Mouse (Mus musculus) midbrain, embryonic 13.5 days (tissue): Measurements from ENCODE around the gene Dpm3. TPM values are rescaled to one million over a fixed set of nuclear protein-coding genes. Genes with fewer than 3 reads are reported as not detected.
A peak's percentile ranks its signal among the peaks of the same experiment; 100 is the strongest.

Source experiments
- ATAC-seq: fragments of 200-750 bp; cut with Nextera tagmentation; 2 replicates; pipeline ENCODE4 v1.8.0; 2017; ENCODE audit warnings: mild to moderate bottlenecking, moderate TSS enrichment, moderate library complexity
- H3K27ac ChIP-seq: fragments of 300-500 bp; sonication (generic); 2 replicates; pipeline ENCODE4 v1.5.1; 2015; ENCODE audit warnings: inconsistent platforms, mild to moderate bottlenecking, moderate library complexity
- H3K27me3 ChIP-seq: fragments of 300-500 bp; sonication (generic); 2 replicates; pipeline ENCODE4 v1.6.1; 2015; ENCODE audit warnings: mild to moderate bottlenecking, inconsistent platforms
- H3K36me3 ChIP-seq: fragments of 300-500 bp; sonication (generic); 2 replicates; pipeline ENCODE4 v1.6.1; 2015; ENCODE audit warnings: mild to moderate bottlenecking, inconsistent platforms
- H3K4me1 ChIP-seq: fragments of 300-500 bp; sonication (generic); replicated peaks from 2 replicates; pipeline ENCODE4 v1.6.1; 2015; ENCODE audit warnings: inconsistent platforms
- H3K4me2 ChIP-seq: fragments of 300-500 bp; sonication (generic); replicated peaks from 2 replicates; pipeline ENCODE4 v1.6.1; 2015; ENCODE audit warnings: moderate library complexity, mild to moderate bottlenecking, inconsistent platforms
- H3K4me3 ChIP-seq: fragments of 300-500 bp; sonication (generic); replicated peaks from 2 replicates; pipeline ENCODE4 v1.5.1; 2015; ENCODE audit warnings: mild to moderate bottlenecking, inconsistent platforms
- H3K9ac ChIP-seq: fragments of 300-500 bp; sonication (generic); replicated peaks from 2 replicates; pipeline ENCODE4 v1.6.1; 2015; ENCODE audit warnings: mild to moderate bottlenecking, inconsistent platforms
- H3K9me3 ChIP-seq: fragments of 300-500 bp; sonication (generic); 2 replicates; pipeline ENCODE4 v1.6.1; 2016; ENCODE audit warnings: mild to moderate bottlenecking, inconsistent platforms
- WGBS: fragments of 180-500 bp; shearing (Covaris S2); methylation state at CpG from one replicate; pipeline ENCODE4 v1.1.7; 2015; 5-methylcytosine and 5-hydroxymethylcytosine counted together
- microRNA counts: library from miRNA; unstranded; fragments of <30 nt; microRNA quantifications from one replicate; lab custom pipeline; 2016
- microRNA-seq: library from miRNA; unstranded; fragments of <30 nt; microRNA quantifications from one replicate; pipeline ENCODE4, GENCODE M21; 2016
- polyA plus RNA-seq: library from polyadenylated mRNA; unstranded; fragments of >200 nt; fragmentation: Nextera tagmentation; extraction: Ambion mirVana; gene quantifications from 2 replicates; pipeline ENCODE4 v1.2.1, GENCODE M21; 2015

Gene Dpm3
- polyA plus RNA-seq, 1 experiment from 2014 or later, result 75.9 TPM

- no peak overlapping the region for H3K27ac ChIP-seq
- H3K9me3 ChIP-seq, result no peaks in the 10 kb centered on the region
- no peak for ATAC-seq
- no peak overlapping the region for H3K4me2 ChIP-seq
- H3K36me3 ChIP-seq, result no peaks in the 10 kb centered on the region
- WGBS, result 65% methylated on average over 6 of the region's 6 CpGs
- H3K4me3 ChIP-seq, result no peak overlapping the region
- H3K27me3 ChIP-seq, result peaks cover 13% of the 10 kb centered on the region; the same call in 1 of the 2 replicates
- H3K9ac ChIP-seq, result no peak overlapping the region
- no peaks in the 10 kb centered on the region; the same call in 1 of the 2 replicates for H3K4me1 ChIP-seq
These were observed 45.3 kb downstream of the Dpm3 start for GRCm38 (mm10) chr3:89304440-89304839.

DNA sequence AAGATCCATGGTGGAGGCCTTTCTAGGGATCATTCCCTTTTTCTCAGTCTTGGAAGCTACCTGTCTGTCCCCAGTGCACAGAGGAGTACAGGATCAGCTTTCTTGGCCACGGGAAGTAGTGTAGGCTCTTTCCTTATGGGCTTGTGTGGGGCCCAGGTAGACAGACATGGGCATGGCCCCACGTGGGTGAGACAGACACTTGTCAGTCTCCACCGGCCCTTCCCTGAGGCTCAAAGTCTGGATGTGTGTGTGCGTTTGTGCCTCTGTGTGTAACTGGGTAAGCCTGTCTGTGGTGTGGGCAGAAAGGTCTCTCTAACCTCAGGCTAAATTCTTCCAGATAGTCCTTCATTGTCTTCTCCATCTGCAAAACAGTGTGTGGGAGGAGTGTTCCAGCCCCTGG is 45.9 kb downstream of the Dpm3 start:
- Histone ChIP-seq H3K9me3 (no peaks in the 10 kb centered on the region), H3K36me3 (no peaks in the 10 kb centered on the region), H3K4me3 (no peak overlapping the region), H3K4me1 (no peaks in the 10 kb centered on the region), H3K4me2 (no peak overlapping the region), H3K27ac (no peak overlapping the region), H3K9ac (0 out of 2 replicates have a peak overlapping the region, but pooled peaks have one; percentile 10), H3K27me3 (peaks cover 8% of the 10 kb centered on the region; the same call in 1 of the 2 replicates)
- 73% methylated on average over 4 of the region's 4 CpGs for WGBS
- ATAC-seq, result no peak

- 79% methylated on average over 8 of the region's 8 CpGs for WGBS
- no peak for ATAC-seq
- Histone ChIP-seq H3K9me3 (no peaks in the 10 kb centered on the region), H3K36me3 (no peaks in the 10 kb centered on the region), H3K4me3 (no peak overlapping the region), H3K9ac (0 out of 2 replicates have a peak overlapping the region, but pooled peaks have one; percentile 10), H3K27ac (no peak overlapping the region), H3K4me2 (no peak overlapping the region), H3K27me3 (peaks cover 4% of the 10 kb centered on the region; the same call in 1 of the 2 replicates), H3K4me1 (no peaks in the 10 kb centered on the region)
These were observed 46.6 kb downstream of the Dpm3 start for GRCm38 (mm10) chr3:89305551-89306325.

- WGBS, result 4% methylated on average over 9 of the region's 9 CpGs
- no peak overlapping the region for H3K9ac ChIP-seq
- H3K27me3 ChIP-seq, result no peaks in the 10 kb centered on the region
- no peak overlapping the region for H3K4me3 ChIP-seq
- 0 out of 2 replicates have a peak, but pooled peaks cover 3% of the 10 kb centered on the region for H3K36me3 ChIP-seq
- no peak overlapping the region for H3K4me2 ChIP-seq
- H3K9me3 ChIP-seq, result 0 out of 2 replicates have a peak, but pooled peaks cover 3% of the 10 kb centered on the region
- H3K27ac ChIP-seq, result no peak overlapping the region
- peak; percentile 89 for ATAC-seq
- no peaks in the 10 kb centered on the region for H3K4me1 ChIP-seq
These were observed 48.9 kb downstream of the Dpm3 start for GRCm38 (mm10) chr3:89308089-89308488.

DNA sequence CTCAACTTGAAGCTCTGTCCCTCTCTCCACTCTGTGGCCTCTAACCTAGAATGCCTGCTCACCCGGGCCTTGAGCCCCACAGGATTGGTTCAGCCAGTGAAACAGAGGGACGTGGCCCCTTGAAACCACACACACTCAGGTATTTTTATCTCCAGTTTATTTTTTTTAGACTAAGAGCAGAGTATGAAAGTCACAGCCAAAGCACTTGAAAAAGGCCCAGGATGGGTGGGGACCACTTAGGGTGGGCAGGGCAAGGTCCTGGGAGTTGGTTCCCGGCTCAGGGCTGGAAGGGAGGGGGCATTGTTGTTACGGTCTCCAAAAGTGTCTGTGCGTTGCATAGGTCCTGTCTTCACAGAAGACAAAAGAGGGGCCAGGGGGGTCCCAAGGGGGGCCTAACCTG is 55.2 kb downstream of the Dpm3 start:
- H3K36me3 ChIP-seq, result peaks cover 16% of the 10 kb centered on the region
- no peak overlapping the region for H3K4me3 ChIP-seq
- 0 out of 2 replicates have a peak, but pooled peaks cover 3% of the 10 kb centered on the region for H3K9me3 ChIP-seq
- peaks cover 32% of the 10 kb centered on the region for H3K27me3 ChIP-seq
- no peak for ATAC-seq
- no peak overlapping the region for H3K9ac ChIP-seq
- no peak overlapping the region for H3K27ac ChIP-seq
- peaks cover 46% of the 10 kb centered on the region for H3K4me1 ChIP-seq
- H3K4me2 ChIP-seq, result no peak overlapping the region
- 65% methylated on average over 5 of the region's 5 CpGs for WGBS

DNA sequence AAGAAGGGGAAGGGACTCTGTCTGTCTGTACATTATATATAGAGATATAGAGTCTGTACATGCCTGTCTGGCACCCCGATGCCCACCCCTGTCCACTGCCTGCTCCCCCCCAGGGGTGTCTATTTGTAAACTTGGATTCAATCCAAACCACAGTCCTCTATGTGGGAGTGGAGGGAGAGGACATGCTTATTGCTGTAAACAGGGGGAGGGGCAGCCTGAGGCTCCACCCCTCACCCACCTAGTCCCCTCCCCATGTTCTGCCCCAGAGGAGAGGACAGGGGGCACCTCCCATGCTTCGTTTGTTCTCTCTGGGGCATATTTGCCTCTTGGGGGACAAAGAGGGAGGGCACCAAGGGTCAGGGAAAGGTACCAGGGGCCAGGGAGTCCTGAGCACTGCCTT is 55.6 kb downstream of the Dpm3 start:
- 50% methylated on average over 2 of the region's 2 CpGs for WGBS
- ATAC-seq, result no peak
- Histone ChIP-seq H3K4me3 (no peak overlapping the region), H3K36me3 (peaks cover 16% of the 10 kb centered on the region), H3K27ac (no peak overlapping the region), H3K4me1 (peaks cover 51% of the 10 kb centered on the region), H3K27me3 (peaks cover 36% of the 10 kb centered on the region), H3K9me3 (0 out of 2 replicates have a peak, but pooled peaks cover 3% of the 10 kb centered on the region), H3K9ac (no peak overlapping the region), H3K4me2 (peak overlapping the region; percentile 60; the same call in 1 of the 2 replicates)

- ATAC-seq, result peak; percentile 34; the same call in 1 of the 2 replicates
- H3K9ac ChIP-seq, result peak overlapping the region; percentile 53
These were observed 56.2 kb downstream of the Dpm3 start for GRCm38 (mm10) chr3:89315195-89315929.

DNA sequence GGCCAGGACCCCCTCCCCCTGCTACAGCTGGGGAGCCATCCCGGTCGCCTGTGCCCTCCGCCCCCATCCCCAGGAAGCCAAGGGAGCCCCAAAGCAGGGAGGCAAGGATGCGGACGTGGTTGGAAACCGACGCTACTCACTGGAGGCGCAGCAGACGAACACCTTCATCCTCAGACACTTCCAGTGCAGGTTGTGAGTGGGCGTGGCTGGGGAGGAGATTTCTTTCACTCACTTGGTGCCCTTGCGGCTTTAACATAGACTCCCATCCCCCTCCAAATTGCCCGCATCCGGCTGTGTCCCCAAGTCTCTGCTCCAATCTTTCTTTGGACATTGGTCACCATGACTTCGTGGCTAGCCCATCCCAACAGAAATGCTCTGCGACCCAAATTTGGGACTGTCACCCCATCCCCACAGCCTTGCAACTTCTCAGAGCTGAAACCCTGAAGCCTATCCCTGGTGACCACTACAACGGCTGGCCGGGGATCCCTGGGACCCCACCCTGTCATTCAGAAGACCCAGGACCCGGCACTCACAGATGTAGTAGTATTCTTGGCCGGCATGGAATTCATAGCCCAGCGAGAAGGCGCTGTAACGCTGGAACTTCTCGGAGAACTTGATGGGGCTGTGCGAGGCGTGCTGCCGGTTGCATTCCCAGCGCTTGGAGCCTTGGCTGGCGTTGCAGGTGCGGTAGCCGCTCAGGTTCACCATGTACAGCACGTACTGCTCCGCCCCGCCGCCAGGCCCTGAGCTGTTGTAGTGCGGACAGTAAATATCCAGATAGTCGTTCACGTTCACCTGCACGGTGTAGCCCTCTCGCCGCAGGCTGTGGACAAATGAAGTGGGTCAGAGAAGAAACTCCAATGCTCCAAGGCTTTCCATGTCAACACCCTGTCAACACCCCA is 57.0 kb downstream of the Dpm3 start:
- H3K27ac ChIP-seq, result no peak overlapping the region; the same call in 1 of the 2 replicates
- H3K4me1 ChIP-seq, result peaks cover 65% of the 10 kb centered on the region
- H3K9me3 ChIP-seq, result 0 out of 2 replicates have a peak, but pooled peaks cover 3% of the 10 kb centered on the region
- peak overlapping the region; percentile 60 for H3K4me2 ChIP-seq
- peaks cover 50% of the 10 kb centered on the region for H3K27me3 ChIP-seq
- WGBS, result 8% methylated on average over 40 of the region's 40 CpGs
- no peak for ATAC-seq
- peak overlapping the region; percentile 28 for H3K4me3 ChIP-seq
- peak overlapping the region; percentile 54; the same call in 1 of the 2 replicates for H3K9ac ChIP-seq
- peaks cover 16% of the 10 kb centered on the region for H3K36me3 ChIP-seq

More at GRCm38 (mm10) chr3:89315195-89315929, 56.2 kb downstream of the Dpm3 start:
- 6% methylated on average over 26 of the region's 26 CpGs for WGBS
- peaks cover 16% of the 10 kb centered on the region for H3K36me3 ChIP-seq
- H3K27ac ChIP-seq, result no peak overlapping the region
- H3K27me3 ChIP-seq, result peaks cover 42% of the 10 kb centered on the region
- 0 out of 2 replicates have a peak, but pooled peaks cover 3% of the 10 kb centered on the region for H3K9me3 ChIP-seq
- peaks cover 56% of the 10 kb centered on the region for H3K4me1 ChIP-seq
- H3K4me2 ChIP-seq, result peak overlapping the region; percentile 60
- H3K4me3 ChIP-seq, result peak overlapping the region; percentile 28

MicroRNA genes within 50 kb of the gene (microRNA counts, 519-probe panel; counts per million panel counts)
- microRNA mmu-miR-92b (lab: Ali Mortazavi, UCI), result 3,974 counts per million, percentile 74 among the panel's probes with 10 or more counts

Small RNA genes lying within 50 kb of the gene (microRNA-seq; reads per million reads assigned to microRNA genes)
- 8,865 reads per million, percentile 95 among the genes with 10 or more reads in this experiment for gene Mir92b

Other genes with a start within 250 kb of the Dpm3 start
- gene Rusc1, start 166.0 kb upstream of the Dpm3 start, polyA plus RNA-seq, result 59.8 and 69.5 TPM in 2 replicates
- gene Gm43738, start 158.3 kb upstream of the Dpm3 start, polyA plus RNA-seq, result not detected in 2 replicates
- gene Fdps, start 157.4 kb upstream of the Dpm3 start, polyA plus RNA-seq, result 351 and 358 TPM in 2 replicates
- gene Pklr, start 123.2 kb upstream of the Dpm3 start, polyA plus RNA-seq, result 0.24 TPM in 1 of 2 replicates, not detected in the other
- gene Hcn3, start 99.2 kb upstream of the Dpm3 start, polyA plus RNA-seq, result 28.9 and 32.3 TPM in 2 replicates
- 24.9 and 32.9 TPM in 2 replicates for gene Clk2, start 94.6 kb upstream of the Dpm3 start, polyA plus RNA-seq
- gene Scamp3, start 81.9 kb upstream of the Dpm3 start, polyA plus RNA-seq, result 110 and 116 TPM in 2 replicates
- gene Fam189b, start 76.2 kb upstream of the Dpm3 start, polyA plus RNA-seq, result 27.5 and 31.3 TPM in 2 replicates
- 43.5 and 46.7 TPM in 2 replicates for gene Gba, start 56.4 kb upstream of the Dpm3 start, polyA plus RNA-seq
- 82.9 and 86.2 TPM in 2 replicates for gene Thbs3, start 44.2 kb upstream of the Dpm3 start, polyA plus RNA-seq
- gene Mtx1, start 32.3 kb upstream of the Dpm3 start, polyA plus RNA-seq, result 158 and 165 TPM in 2 replicates
- 3.2 and 3.4 TPM in 2 replicates for gene Muc1, start 30.3 kb upstream of the Dpm3 start, polyA plus RNA-seq
- 205 and 209 TPM in 2 replicates for gene Krtcap2, start 13.4 kb upstream of the Dpm3 start, polyA plus RNA-seq
- 58.6 and 59.4 TPM in 2 replicates for gene Trim46, start 13.0 kb upstream of the Dpm3 start, polyA plus RNA-seq
- 31.8 and 37.5 TPM in 2 replicates for gene Slc50a1, start 11.2 kb downstream of the Dpm3 start, polyA plus RNA-seq
- 9.7 and 10.7 TPM in 2 replicates for gene Efna1, start 21.8 kb downstream of the Dpm3 start, polyA plus RNA-seq
- 21.8 and 22.5 TPM in 2 replicates for gene Efna3, start 63.6 kb downstream of the Dpm3 start, polyA plus RNA-seq
- gene Efna4, start 78.7 kb downstream of the Dpm3 start, polyA plus RNA-seq, result 8.8 and 11.4 TPM in 2 replicates
- gene Adam15, start 90.6 kb downstream of the Dpm3 start, polyA plus RNA-seq, result 28.2 and 34.2 TPM in 2 replicates
- 0.19 and 0.24 TPM in 2 replicates for gene Dcst2, start 102.6 kb downstream of the Dpm3 start, polyA plus RNA-seq
- 0.88 and 0.93 TPM in 2 replicates for gene Dcst1, start 105.9 kb downstream of the Dpm3 start, polyA plus RNA-seq
- gene Zbtb7b, start 135.4 kb downstream of the Dpm3 start, polyA plus RNA-seq, result 0.45 and 0.54 TPM in 2 replicates
- 1.5 TPM in 1 of 2 replicates, not detected in the other for gene Lenep, start 143.4 kb downstream of the Dpm3 start, polyA plus RNA-seq
- gene Flad1, start 152.5 kb downstream of the Dpm3 start, polyA plus RNA-seq, result 37.2 and 37.8 TPM in 2 replicates
- gene Cks1b, start 159.0 kb downstream of the Dpm3 start, polyA plus RNA-seq, result 176 and 177 TPM in 2 replicates
- gene Shc1, start 159.1 kb downstream of the Dpm3 start, polyA plus RNA-seq, result 17.3 and 17.8 TPM in 2 replicates
- gene Pygo2, start 170.9 kb downstream of the Dpm3 start, polyA plus RNA-seq, result 37.4 and 43.4 TPM in 2 replicates
- gene Pbxip1, start 177.3 kb downstream of the Dpm3 start, polyA plus RNA-seq, result 12.2 and 14.1 TPM in 2 replicates
- 99.9 and 104 TPM in 2 replicates for gene Pmvk, start 195.2 kb downstream of the Dpm3 start, polyA plus RNA-seq